Mouse (Mus musculus): Measurements from ENCODE around the gene Cnn2. TPM values are rescaled to one million over a fixed set of nuclear protein-coding genes. Genes with fewer than 3 reads are reported as not detected.
A peak's percentile ranks its signal among the peaks of the same experiment; 100 is the strongest.

The Cnn2 gene
- total RNA-seq, 2 experiments from 2014 or later = 46.8 to 57.8 TPM

GRCm38 (mm10) chr10:79989870-79990269 lies 1.5 kb downstream of the Cnn2 start:
- DNase-seq = no peak

GRCm38 (mm10) chr10:79991099-79991498 lies 2.7 kb downstream of the Cnn2 start:
- DNase-seq = no peak

DNA sequence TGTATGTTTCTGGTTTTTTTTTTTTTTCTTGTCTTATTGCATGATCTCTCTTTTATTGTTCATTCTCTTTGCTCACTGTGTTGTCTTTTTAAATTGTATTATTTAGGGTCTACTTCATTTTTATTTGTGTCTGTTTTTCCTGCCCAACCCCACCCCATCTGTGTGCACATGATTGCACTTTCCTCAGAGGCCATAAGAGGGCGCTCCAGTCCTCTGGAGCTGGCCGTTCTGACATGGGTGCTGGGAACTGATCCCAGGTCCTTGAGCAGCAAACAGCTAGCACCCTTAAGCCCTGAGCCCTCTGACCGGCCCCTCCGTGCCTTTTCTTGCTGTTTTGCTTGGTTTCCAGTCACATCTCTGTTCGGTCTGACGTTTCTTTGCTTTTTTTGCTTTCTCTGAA lies 3.2 kb downstream of the Cnn2 start:
- no peak for DNase-seq

GRCm38 (mm10) chr10:79994397-79995115 lies 6.2 kb downstream of the Cnn2 start:
- DNase-seq = peak; percentile 56

GRCm38 (mm10) chr10:79995636-79996035 lies 7.3 kb downstream of the Cnn2 start:
- DNase-seq = no peak

GRCm38 (mm10) chr10:79996272-79997033 lies 8.1 kb downstream of the Cnn2 start, which contains the start of gene Abca7:
TSS of gene Abca7 (plus strand) at chr10:79996494.
- DNase-seq = peak; percentile 99

- peak; percentile 79 for DNase-seq
Observed at GRCm38 (mm10) chr10:79997034-79997760, 8.8 kb downstream of the Cnn2 start.

- peak; percentile 52 for DNase-seq
Observed at GRCm38 (mm10) chr10:79997819-79998218, 9.4 kb downstream of the Cnn2 start.

DNA sequence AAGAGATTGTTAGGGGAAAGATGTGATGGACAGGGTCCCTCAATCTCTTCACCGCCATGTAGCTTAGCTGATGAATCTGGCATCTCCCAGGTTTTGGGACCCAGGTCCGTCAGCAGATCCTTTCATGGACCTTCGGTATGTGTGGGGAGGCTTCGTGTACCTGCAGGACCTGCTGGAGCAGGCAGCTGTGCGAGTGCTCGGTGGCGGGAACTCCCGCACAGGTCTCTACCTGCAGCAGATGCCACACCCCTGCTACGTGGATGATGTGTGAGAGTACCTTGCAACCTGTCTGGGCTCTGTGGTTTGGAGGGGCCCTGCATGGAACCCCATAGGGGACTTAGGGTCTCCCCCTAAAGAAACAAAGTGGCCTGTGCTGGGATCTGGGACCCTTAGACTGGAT lies 13.6 kb downstream of the Cnn2 start:
- DNase-seq = no peak

GRCm38 (mm10) chr10:80002829-80003228 lies 14.4 kb downstream of the Cnn2 start:
- no peak for DNase-seq

GRCm38 (mm10) chr10:80003374-80004232 lies 15.2 kb downstream of the Cnn2 start:
- DNase-seq = no peak

DNA sequence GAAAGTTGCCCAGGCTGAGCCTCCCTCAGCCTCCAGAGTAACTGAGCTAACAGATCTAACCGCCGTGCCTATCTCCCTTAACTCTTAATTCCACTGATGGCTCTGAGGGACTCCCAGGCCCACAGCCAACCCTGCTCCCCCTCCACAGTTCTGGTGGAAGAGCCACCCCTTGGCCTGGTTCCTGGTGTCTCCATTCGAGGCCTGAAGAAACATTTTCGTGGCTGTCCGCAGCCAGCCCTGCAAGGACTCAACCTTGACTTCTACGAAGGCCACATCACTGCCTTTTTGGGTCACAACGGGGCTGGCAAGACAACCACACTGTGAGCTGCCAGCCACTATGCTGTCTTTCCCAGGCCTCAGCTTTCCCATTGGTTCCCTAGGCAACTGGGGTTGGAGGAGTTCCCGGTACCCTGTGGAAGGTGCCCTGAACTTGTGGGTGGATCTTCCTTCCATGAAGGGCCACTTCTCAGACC lies 15.9 kb downstream of the Cnn2 start:
- peak; percentile 71 for DNase-seq

DNA sequence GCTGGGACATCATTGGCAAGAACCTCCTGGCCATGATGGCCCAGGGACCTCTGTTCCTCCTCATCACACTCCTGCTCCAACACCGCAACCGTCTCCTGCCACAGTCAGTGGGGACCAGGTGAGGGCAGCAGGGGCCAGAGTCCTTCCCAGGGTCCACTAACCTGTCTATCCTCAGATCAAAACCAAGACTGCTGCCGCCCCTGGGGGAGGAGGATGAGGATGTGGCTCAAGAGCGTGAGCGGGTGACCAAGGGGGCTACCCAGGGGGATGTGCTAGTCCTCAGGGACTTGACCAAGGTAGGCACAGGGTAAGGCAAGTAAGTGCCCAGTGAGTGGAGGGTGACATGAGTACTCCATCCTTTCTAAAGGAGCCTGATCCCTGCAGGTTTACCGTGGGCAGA lies 23.4 kb downstream of the Cnn2 start:
- no peak for DNase-seq

DNA sequence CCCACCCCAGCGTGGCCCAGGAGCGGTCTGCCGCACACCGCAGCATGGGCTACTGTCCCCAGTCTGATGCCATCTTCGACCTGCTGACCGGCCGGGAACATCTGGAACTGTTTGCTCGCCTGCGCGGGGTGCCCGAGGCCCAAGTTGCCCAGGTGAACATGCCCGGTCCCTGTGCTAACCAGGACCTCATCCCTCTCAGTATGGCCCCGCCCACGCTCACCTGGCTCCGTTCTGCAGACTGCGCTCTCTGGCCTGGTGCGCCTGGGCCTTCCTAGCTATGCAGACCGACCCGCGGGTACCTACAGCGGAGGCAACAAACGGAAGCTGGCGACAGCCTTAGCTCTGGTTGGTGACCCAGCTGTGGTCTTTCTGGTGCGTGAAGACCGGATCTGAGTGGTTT lies 25.2 kb downstream of the Cnn2 start:
- no peak for DNase-seq

DNA sequence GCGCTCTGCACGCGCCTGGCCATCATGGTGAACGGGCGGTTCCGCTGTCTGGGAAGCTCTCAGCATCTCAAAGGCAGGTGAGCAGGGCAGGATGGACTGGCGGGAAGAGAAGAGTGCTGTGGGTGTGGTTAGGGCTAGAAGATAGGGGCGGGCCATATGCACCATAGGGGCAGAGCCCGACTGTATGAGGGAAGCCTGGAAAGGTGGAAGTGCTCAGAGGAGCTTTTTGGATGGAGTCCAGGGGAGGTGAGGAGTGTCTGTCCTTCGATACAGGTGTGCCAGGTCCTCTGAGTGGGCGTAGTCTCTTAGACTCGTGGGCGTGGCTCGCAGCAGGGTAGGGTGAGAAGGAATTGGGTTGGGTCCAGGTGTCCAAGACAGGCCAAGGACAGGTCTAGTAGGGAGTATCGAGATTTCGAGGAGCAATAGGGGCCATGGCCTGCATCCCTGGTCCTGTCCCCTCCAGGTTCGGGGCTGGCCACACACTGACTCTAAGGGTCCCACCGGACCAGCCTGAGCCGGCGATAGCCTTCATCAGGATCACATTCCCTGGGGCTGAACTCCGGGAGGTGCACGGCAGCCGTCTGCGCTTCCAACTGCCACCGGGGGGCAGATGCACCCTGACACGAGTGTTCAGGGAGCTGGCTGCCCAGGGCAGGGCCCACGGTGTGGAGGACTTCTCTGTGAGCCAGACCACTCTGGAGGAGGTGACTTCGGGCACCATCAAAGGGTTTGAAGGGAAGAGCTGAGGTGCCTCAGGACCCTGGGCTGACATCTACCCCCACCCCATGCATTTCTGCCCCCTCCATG lies 26.3 kb downstream of the Cnn2 start:
- DNase-seq = no peak

- no peak for DNase-seq
Observed at GRCm38 (mm10) chr10:80015583-80015982, 27.2 kb downstream of the Cnn2 start.

DNA sequence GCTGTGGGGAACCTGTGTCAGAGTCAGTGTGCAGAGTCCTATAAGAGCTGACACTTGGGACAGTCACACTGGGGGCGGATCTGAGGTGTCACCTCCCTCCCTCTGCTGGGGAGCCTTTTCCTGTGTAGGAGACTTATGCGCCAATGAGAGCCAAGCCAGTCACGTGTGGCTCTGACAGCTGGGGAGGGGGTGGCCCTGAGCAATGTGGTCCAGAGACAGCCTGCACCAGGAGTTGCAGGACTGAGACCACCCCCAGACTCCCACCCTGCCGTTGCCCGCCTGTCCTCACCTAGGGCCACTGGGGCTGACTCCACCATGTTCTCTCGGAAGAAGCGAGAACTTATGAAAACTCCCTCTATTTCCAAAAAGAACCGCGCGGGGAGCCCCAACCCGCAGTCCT lies 28.1 kb downstream of the Cnn2 start, which contains the start of gene Arhgap45:
Gene Arhgap45 (plus strand): TSS at position 143 of the 400 bp plus-strand sequence.
- DNase-seq = no peak

DNA sequence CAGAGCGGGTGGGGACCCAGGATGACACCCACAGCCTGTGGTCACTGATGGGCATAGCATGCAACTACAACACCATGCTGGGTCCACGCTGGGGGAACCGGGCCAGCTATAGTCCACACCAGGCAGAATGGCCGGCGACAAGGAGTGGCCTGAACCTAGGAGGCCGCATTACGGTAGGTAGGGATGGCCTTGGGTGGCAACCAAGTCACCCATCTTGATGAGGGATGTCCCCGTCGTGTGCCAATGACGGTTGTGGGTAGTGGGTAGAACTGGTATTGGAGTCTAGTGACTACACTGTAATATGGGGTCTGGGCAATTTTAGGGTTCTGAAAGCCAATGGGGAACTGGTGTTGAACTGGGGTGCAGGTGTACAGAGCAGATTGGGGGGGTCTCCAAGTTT lies 28.5 kb downstream of the Cnn2 start:
- DNase-seq = no peak

GRCm38 (mm10) chr10:80017361-80017760 lies 29.0 kb downstream of the Cnn2 start:
- no peak for DNase-seq

- DNase-seq = no peak
Observed at GRCm38 (mm10) chr10:80017771-80018170, 29.4 kb downstream of the Cnn2 start.

DNA sequence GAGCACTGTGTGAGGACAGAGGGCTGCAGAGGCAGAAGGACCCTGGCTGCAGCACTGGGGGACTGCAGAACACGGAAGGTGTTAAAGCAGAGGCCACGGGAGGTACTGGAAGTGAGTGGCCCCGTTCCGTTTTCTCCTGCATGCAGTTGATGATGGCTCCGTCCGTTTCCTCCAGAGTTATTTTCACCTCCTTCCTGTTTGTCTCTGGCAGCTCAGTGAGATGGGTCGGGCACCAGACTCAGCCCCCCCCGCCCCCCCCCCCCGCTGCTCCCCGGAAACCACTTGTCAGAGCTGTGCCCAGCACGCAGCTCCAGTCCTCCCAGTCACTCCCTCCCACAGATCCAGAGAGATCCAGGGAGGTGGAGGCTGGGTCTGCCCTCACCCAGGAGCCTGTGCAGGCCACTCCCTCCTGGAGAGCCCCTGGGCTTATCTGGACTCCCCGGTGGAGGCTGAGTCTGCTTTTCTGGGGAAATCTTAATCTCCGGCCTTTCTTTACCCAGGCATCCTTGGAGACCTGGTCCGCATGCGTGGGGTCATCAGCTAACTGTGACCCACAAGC lies 30.4 kb downstream of the Cnn2 start:
- no peak for DNase-seq

Measured in adrenal gland, postnatal 10 days (tissue).